Mouse (Mus musculus) cerebellum, adult 2 months (tissue): Measurements from ENCODE around the gene Hist3h2a.

Experiments
- CTCF ChIP-seq: fragments of 200-500 bp; IDR thresholded peaks from 2 replicates; pipeline ENCODE4 v1.5.1; 2011; ENCODE audit warnings: low read depth, mild to moderate bottlenecking, control low read depth, low read length, moderate library complexity, borderline replicate concordance; ENCODE audit not compliant: insufficient read depth
- POLR2A ChIP-seq: fragments of 200-500 bp; IDR thresholded peaks from 2 replicates; pipeline ENCODE4 v1.6.1; 2011; ENCODE audit warnings: low read length, control low read depth, borderline replicate concordance; ENCODE audit not compliant: insufficient read depth

DNA sequence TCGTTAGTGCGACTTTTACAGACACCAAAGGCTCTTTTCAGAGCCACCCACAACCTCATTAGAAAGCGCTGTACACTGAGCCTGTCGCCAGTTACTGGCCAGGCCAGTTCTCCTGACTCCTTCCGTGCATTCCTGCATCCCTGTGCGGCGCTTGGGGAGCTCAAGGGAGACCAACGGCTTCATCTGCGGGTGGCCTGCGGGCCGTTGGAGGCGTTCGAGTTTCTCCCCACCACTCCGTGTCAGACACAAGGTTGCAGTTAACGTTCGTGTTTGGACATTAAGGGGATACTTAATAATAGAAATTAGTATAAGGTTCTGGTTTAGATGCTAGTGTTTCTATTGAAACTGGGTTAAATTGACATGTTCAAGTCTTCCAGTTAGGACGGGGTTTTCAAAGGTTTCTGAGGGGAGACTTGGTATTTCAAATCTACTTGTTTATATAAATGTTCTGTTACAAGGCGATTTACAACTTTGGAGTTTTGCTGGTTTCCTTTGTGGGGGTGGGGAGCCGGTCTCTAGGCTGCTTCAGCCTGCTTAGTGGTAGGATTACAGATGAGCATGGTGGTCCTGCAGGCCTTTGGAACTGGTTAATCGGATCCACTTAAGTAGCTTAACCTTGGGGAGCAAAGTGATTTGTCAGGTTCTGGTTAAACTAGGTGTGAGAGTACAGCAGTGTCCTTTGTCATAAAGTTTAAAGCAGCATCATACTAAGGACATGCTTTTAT, 820 bp downstream of the Hist3h2a start:
- no peak for TF ChIP-seq POLR2A
- no peak for TF ChIP-seq CTCF
